Mouse (Mus musculus): ENCODE results near the gene Fam71e1. TPM values are rescaled to one million over a fixed set of nuclear protein-coding genes. Genes with fewer than 3 reads are reported as not detected.
A peak's percentile ranks its signal among the peaks of the same experiment; 100 is the strongest.

The Fam71e1 gene
- polyA plus RNA-seq, 1 experiment, result 7.3 TPM

DNA sequence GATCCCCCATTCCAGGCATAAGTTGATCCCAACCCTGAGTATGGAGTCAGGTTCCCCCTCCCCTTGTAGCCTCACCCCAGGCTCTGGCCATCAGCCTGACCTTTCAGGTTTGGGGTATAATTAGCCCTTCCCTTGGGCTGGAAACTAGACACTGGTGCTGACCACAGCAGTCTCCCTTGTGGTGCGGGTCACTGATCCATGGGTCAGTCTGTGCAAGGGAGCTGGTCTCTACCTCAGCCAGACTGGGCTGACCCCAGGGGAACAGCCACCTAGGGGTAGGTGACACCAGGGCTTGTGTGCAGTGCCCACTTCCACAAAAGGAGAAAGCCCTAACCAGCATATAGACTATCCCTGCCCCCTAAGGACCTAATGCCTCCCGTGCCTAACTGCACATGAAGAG, 26.7 kb downstream of the Fam71e1 start:
- Histone ChIP-seq H3K27me3 (ENCODE audit: control insufficient read depth, insufficient read depth, low read length) (no peaks in the 10 kb centered on the region), H3K27ac (ENCODE audit: insufficient read depth, low read length) (no peak overlapping the region), H3K4me1 (ENCODE audit: control insufficient read depth, insufficient read depth, insufficient read length) (peaks cover 18% of the 10 kb centered on the region), H3K4me3 (ENCODE audit: extremely low read depth, insufficient read depth, insufficient read length) (no peak overlapping the region), H3K36me3 (ENCODE audit: control insufficient read depth, insufficient read depth, low read length) (peaks cover 3% of the 10 kb centered on the region; the same call in 1 of the 2 replicates)
- TF ChIP-seq CTCF (IDR thresholded peaks at IDR 0.05; ENCODE audit: extremely low read depth, insufficient read depth, insufficient read length, insufficient replicate concordance) (no peak), POLR2A (IDR thresholded peaks at IDR 0.05; ENCODE audit: low read depth, low read length) (no peak)
- 79% methylated on average over 2 of the region's 2 CpGs for WGBS
- DNase-seq (ENCODE audit: low read depth in 1 of 2, low spot score in 2 of 2), result no peak

DNA sequence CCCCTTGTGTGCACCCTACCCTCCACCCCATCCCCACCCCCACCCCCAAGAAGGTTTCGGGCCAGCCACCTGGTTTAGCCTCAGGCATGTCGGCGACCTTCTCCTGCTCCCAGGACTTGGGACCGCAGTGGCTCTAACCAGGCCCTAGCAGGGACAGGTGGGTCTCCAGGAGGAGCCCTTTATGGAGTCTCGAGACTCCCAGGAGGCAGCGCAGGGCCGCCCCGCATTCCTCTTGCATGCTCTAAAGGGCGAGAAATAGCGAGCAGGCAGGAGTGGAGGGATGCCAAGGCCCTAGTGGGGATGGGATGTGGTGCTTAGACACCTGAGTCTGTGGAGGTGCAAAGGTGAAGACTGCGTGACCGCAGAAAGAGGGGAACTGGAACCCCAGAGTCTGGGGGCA, 28.1 kb downstream of the Fam71e1 start, which contains the start of gene Mybpc2:
Gene Mybpc2 (minus strand): TSS at position 155 of the 400 bp plus-strand sequence.
- TF ChIP-seq POLR2A (IDR thresholded peaks at IDR 0.05; ENCODE audit: low read depth, low read length) (no peak), CTCF (IDR thresholded peaks at IDR 0.05; ENCODE audit: extremely low read depth, insufficient read depth, insufficient read length, insufficient replicate concordance) (no peak)
- Histone ChIP-seq H3K27me3 (ENCODE audit: control insufficient read depth, insufficient read depth, low read length) (no peaks in the 10 kb centered on the region), H3K4me3 (ENCODE audit: extremely low read depth, insufficient read depth, insufficient read length) (no peak within 1 kb of the TSS; the same call in 1 of the 2 replicates), H3K36me3 (ENCODE audit: control insufficient read depth, insufficient read depth, low read length) (peaks cover 15% of the 10 kb centered on the region), H3K4me1 (ENCODE audit: control insufficient read depth, insufficient read depth, insufficient read length) (peaks cover 28% of the 10 kb centered on the region), H3K27ac (ENCODE audit: insufficient read depth, low read length) (peak within 1 kb of the TSS; percentile 62)
- DNase-seq (ENCODE audit: low read depth in 1 of 2, low spot score in 2 of 2), result no peak
- WGBS, result 59% methylated on average over 12 of the region's 12 CpGs

DNA sequence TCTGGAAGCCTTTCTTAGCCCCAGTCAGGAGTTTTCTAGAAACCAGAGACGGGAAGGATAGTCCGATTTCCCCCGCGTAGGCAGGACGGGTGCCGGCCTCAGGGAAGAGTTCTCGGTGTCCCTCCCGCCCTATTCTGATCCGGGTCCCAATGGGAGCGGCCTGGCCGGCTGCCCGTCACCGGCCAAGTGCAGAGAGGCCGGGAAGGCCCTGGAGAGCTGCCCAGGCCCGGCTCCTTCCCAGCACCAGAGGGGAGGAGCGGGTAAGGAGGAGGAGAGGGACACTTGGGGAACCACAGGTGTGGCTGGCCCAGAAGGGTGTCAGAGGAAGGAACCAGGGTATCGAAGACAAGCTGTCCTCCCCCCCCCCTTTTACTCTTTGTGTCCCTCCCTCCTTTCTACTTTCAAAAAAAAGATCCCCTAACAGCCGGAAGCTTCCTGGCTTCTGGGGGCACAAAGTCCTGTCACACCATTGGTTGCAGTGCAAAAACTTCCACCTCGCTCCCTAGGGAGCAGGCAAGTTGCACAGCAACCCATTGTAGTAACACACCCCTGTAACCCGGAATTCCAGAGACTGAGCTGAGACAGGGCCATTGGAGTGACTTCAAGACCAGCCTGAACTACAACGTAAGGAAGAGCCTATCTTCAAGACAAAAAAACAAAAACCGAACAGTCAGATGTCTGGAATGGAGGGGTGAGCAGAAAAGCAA, 28.9 kb downstream of the Fam71e1 start:
- peaks cover 22% of the 10 kb centered on the region for H3K36me3 ChIP-seq (ENCODE audit: control insufficient read depth, insufficient read depth, low read length)
- H3K27me3 ChIP-seq (ENCODE audit: control insufficient read depth, insufficient read depth, low read length), result no peaks in the 10 kb centered on the region
- DNase-seq (ENCODE audit: low read depth in 1 of 2, low spot score in 2 of 2), result peak in 1 of 2 experiments; percentile 61
- H3K4me1 ChIP-seq (ENCODE audit: control insufficient read depth, insufficient read depth, insufficient read length), result peaks cover 28% of the 10 kb centered on the region
- WGBS, result 35% methylated on average over 22 of the region's 22 CpGs
- no peak for TF ChIP-seq POLR2A (IDR thresholded peaks at IDR 0.05; ENCODE audit: low read depth, low read length)
- no peak for TF ChIP-seq CTCF (IDR thresholded peaks at IDR 0.05; ENCODE audit: extremely low read depth, insufficient read depth, insufficient read length, insufficient replicate concordance)
- H3K27ac ChIP-seq (ENCODE audit: insufficient read depth, low read length), result peak overlapping the region; percentile 62
- no peak overlapping the region; the same call in 1 of the 2 replicates for H3K4me3 ChIP-seq (ENCODE audit: extremely low read depth, insufficient read depth, insufficient read length)

- Histone ChIP-seq H3K4me1 (ENCODE audit: control insufficient read depth, insufficient read depth, insufficient read length) (peaks cover 25% of the 10 kb centered on the region), H3K27me3 (ENCODE audit: control insufficient read depth, insufficient read depth, low read length) (no peaks in the 10 kb centered on the region), H3K4me3 (ENCODE audit: extremely low read depth, insufficient read depth, insufficient read length) (no peak overlapping the region), H3K27ac (ENCODE audit: insufficient read depth, low read length) (peak overlapping the region; percentile 80), H3K36me3 (ENCODE audit: control insufficient read depth, insufficient read depth, low read length) (peaks cover 22% of the 10 kb centered on the region)
- DNase-seq (ENCODE audit: low read depth in 1 of 2, low spot score in 2 of 2), result no peak
- no peak for TF ChIP-seq CTCF (IDR thresholded peaks at IDR 0.05; ENCODE audit: extremely low read depth, insufficient read depth, insufficient read length, insufficient replicate concordance)
- no peak for TF ChIP-seq POLR2A (IDR thresholded peaks at IDR 0.05; ENCODE audit: low read depth, low read length)
- WGBS, result 65% methylated on average over 14 of the region's 14 CpGs
Measured at GRCm38 (mm10) chr7:44526414-44527154, 30.2 kb downstream of the Fam71e1 start.

GRCm38 (mm10) chr7:44527483-44528398, 31.4 kb downstream of the Fam71e1 start:
- Histone ChIP-seq H3K36me3 (ENCODE audit: control insufficient read depth, insufficient read depth, low read length) (peaks cover 22% of the 10 kb centered on the region), H3K27me3 (ENCODE audit: control insufficient read depth, insufficient read depth, low read length) (no peaks in the 10 kb centered on the region), H3K4me1 (ENCODE audit: control insufficient read depth, insufficient read depth, insufficient read length) (peaks cover 31% of the 10 kb centered on the region), H3K4me3 (ENCODE audit: extremely low read depth, insufficient read depth, insufficient read length) (peak overlapping the region; percentile 64), H3K27ac (ENCODE audit: insufficient read depth, low read length) (peak overlapping the region; percentile 83)
- DNase-seq (ENCODE audit: low read depth in 1 of 2, low spot score in 2 of 2), result peak; percentile 72 to 73
- WGBS, result 4% methylated on average over 40 of the region's 40 CpGs
- TF ChIP-seq POLR2A (IDR thresholded peaks at IDR 0.05; ENCODE audit: low read depth, low read length) (no peak), CTCF (IDR thresholded peaks at IDR 0.05; ENCODE audit: extremely low read depth, insufficient read depth, insufficient read length, insufficient replicate concordance) (peak; percentile 85)

- Histone ChIP-seq H3K27ac (ENCODE audit: insufficient read depth, low read length) (peak overlapping the region; percentile 96), H3K27me3 (ENCODE audit: control insufficient read depth, insufficient read depth, low read length) (no peaks in the 10 kb centered on the region), H3K4me1 (ENCODE audit: control insufficient read depth, insufficient read depth, insufficient read length) (peaks cover 38% of the 10 kb centered on the region), H3K36me3 (ENCODE audit: control insufficient read depth, insufficient read depth, low read length) (peaks cover 22% of the 10 kb centered on the region), H3K4me3 (ENCODE audit: extremely low read depth, insufficient read depth, insufficient read length) (peak overlapping the region; percentile 64)
- WGBS, result 44% methylated on average over 5 of the region's 5 CpGs
- DNase-seq (ENCODE audit: low read depth in 1 of 2, low spot score in 2 of 2), result peak in 1 of 2 experiments; percentile 63
- TF ChIP-seq POLR2A (IDR thresholded peaks at IDR 0.05; ENCODE audit: low read depth, low read length) (no peak), CTCF (IDR thresholded peaks at IDR 0.05; ENCODE audit: extremely low read depth, insufficient read depth, insufficient read length, insufficient replicate concordance) (no peak)
Measured at GRCm38 (mm10) chr7:44529518-44529917, 33.1 kb downstream of the Fam71e1 start.

All from spleen, adult 2 months (tissue).